Mouse (Mus musculus): ENCODE data around the gene Rpain.
A peak's percentile ranks its signal among the peaks of the same experiment; 100 is the strongest.

Gene Rpain

DNA sequence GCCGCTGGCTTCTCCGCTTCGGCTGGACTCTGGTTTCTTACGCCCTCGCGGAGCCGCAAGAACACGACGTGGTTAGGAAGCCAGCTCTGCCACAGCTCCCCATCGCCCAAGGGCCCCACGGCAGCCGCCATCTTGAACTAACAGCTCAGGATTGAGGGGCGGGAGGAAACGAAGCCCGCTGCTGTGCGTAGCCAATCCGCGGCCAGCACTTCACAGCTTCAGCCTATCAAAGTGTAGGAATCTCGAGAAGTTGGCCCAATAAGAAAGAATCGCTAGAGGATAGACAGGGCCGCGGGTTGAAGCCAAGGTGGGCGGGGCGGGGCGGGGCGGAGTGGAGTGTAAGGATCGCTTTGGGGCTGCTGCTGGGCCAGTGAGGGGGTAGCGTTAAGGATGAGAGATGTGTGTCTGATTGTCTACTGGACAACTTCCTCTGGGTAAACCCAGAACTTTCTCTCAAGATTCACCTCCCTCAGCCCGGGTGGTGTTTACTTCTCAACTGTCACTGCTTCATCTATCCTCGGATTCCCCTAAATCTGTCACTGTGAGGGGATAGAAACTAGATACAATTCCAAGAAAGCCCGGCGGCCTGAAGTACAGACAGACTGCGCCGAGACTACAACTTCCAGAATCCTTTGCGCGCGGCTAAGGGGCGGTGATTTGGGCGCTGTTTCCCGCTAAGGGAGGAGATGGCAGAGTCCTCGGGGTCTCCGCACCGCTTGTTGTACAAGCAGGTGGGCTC is at the start of gene Rpain, which contains the start of gene Nup88:
Gene Rpain, plus strand, starts transcription at position 393 of the 739 bp plus-strand sequence.
Gene Nup88, minus strand, starts transcription at position 153 of the 739 bp plus-strand sequence.
- DNase-seq (ENCODE audit: low read depth), result peak; percentile 98

DNA sequence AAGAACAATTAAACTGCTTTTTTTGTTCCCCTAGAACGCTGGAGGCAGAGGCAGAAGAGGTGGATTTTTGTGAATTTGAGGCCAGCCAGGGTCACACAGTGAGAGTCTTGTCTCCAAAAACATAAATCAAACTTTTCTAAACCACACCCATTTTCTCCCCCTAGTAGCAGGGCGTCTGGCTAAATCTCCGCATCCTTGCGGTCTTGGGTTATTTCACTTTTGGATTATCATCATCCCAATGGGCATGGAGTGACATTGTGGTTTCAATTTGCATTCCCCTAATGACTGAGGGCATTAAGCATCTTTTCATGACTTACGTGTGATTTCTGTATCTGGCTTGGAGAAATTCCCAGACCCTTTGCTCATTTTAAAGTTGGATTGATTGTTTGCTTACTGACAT is 38.6 kb upstream of the Rpain start:
- DNase-seq (ENCODE audit: low read depth), result peak; percentile 49

DNA sequence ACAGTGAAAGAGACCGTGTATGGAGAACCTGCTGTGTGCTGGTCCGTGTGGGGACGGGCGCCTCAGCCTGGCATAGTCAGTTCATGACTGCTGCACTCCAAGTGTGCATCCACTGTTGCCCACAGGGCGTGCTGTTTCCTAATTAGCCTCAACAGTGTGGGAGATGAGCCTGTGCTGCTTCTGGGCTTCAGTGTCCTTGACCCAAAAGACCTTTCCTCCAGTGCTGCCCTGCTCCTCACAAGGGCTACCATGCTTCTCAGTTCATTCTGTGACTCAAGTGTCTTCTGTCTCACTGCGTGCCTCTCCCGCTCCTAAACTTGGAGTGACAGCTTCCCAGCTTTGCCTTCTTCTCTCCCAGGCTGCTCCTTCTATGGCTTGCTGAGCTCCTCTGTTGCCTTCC is 34.7 kb upstream of the Rpain start:
- no peak for DNase-seq (ENCODE audit: low read depth)

DNA sequence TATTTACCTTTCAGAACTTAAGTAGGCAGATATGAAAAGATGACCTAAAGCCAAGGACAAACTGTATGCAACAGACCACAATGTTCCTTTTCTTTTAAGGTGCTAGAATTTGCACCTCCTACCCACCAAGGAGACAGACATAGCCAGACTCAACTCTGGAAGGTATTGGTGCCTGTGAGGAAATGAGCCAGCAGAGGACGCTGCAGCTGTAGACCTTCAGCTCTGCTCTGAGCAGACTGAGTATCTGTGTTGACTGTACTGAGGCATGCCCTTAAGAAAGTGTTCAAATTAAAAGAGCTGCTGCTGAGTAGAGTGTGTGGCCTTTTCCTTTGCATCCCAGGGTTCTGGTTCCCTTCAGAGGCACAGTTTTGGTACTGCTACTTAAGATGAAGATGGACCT is 27.4 kb upstream of the Rpain start:
- DNase-seq (ENCODE audit: low read depth), result no peak

DNA sequence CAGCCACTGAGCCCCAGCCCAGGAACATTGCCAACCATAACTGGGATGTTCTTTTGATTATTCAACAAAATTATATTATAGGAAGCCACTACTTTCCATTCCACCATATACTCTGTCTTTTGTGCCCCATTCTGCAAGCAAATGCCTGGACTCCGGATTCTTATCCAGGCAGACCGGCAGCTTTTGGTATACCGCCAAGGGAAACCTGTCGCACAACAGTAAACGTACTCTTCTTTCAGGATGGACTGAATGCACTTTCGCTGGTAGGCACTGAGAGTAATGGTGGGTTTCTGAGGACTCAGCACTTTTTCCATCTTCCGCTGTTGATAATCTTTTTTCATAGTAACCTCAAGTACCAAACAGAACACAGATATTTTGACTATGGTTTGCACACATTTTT is 26.4 kb upstream of the Rpain start:
- DNase-seq (ENCODE audit: low read depth), result peak; percentile 41

DNA sequence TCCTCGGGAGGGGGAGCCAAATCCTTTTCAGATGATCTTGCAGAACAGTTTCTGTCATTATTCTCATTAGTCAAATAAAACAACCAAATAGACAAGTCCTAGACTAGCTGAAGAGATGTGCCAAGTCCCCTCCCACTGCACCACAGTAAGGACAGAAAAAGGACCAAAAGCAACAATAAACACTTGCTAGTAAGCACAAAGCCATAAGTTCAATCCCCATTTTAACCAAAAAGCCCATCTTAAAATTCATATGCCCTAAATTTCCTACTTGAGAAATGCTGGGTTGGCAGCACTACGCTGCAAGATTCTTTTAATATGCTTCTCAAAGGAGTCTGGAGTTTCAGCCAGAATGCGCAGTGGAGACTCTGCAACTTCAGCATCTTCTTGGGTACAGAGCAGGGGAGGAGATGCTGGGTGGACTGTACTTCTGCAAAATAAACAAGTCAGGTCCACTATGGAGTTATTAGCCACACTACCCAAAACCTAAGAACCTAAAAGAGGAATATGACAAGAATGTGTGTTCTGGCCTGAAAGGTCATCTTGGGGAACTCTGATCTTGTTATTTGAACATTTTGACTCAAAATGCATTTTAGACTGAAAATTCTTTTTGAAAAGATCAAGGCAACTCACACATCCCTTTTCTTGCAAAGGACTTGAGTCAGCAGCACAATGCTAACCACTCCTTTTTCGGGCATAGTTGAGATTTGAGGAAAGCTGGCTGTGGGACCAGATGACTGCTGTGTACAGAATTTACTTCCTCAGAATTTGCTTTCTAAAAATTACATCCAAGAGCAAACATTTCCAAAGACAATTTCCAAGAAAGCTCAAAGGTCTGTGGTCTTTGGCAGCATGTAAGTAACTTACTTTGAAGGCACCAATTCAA is 24.8 kb upstream of the Rpain start:
- no peak for DNase-seq (ENCODE audit: low read depth)

DNA sequence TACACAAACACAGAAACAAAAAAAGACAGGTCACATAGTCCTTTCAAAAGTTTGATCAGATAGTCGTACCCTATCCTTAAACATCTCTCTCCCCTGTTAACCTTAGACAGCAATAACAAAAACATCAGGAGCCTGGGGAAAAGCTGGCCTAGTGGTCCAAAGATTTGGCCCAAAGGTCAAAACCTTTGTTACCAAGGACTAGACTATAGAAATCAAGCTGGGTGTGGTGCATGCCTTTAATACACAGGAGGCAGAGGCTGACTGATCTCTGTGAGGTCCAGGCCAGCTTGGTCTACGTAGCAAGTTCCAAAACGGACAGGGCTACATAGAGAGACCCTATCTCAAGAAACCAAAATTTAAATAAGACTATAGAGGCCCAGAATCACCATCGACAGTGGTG is 15.3 kb upstream of the Rpain start:
- no peak for DNase-seq (ENCODE audit: low read depth)

DNA sequence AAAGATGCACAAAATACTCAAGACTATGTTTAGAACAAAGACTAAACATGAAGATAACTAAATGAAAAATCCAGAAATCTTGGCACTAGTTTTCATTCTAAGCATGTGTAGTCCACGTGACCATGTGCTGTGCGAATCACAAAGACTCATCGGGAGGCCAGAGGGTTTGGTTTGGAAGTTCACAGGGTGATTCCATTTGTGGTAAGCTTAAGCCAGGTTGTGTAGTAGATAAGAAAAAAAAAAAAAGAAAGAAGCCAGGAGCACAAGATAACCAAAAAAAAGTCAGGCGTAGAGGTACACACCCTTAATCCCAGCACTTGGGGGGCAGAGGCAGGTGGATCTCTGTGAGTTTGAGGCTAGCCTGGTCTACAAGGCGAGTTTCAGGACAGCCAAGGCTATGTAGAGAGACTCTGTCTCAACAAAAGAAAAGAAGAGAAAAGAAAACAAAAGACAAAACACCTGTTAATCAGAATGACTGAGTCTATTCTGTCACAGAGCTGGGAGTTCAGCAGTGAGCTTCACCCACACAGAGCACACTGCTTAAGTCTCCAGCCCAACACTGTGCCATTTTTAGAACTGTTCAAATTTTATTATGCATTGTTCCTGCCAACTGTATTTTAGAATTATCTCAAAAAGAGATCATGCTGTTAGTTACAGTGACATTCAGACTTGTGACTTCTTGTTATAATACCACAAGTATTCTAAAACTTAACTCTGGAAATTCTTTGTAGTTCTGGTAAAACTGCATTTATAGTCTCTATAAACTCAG is 9.0 kb upstream of the Rpain start:
- no peak for DNase-seq (ENCODE audit: low read depth)

DNA sequence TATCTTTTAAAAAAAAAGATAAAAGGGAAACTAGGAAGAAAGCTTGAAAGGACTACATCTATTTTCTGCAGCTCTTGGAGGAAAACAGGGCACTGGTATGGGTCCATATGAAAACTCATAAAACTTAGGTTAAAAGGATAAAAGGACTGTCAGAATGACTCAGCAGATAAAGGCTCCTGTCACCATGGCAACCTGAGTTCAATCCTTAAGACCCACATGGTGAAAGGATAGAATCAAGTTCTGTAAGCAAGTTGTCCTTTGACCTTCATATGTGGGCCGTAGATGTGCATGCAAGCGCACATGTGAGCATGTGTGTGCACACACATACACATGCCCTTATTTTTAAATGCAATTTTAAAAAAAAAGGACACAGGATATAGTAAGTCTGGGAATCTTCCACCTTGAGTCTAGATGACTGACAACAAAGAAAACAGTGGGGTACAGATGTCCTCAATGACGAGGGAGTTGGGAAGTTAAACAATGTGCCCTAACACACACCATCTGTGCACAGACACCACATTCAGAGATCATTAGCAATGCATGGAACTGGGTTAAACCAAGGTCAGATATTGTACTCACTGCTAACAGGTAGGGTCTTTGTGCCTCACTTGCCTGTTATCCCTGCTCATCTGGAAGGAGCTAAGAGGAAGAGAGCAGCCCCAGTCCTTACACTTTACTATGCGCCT is 5.6 kb upstream of the Rpain start:
- peak; percentile 26 for DNase-seq (ENCODE audit: low read depth)

DNA sequence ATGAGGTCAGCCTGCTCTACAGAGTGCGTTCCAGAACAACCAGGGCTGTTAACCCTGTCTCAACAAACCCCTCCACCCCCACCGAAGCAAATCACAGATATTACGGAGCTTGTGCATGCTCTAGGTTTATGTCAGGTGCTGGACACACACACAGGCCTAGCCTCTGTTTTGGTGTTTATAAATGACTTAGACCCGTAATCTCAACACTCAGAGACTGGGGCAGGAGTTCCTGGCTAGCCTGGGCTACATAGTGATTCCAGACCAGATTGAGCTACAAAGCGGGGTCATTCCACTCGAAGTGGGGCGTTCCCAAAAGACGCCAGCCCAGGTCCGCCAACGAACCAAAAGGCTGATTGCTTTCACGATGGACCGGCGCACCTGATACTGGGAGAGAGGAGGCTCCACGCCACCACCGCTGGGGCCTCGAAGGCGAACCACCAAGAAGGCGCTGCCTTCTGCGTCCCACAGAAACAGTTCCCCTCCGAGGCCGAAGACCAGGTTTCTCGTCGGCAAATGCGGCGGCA is 680 bp upstream of the Rpain start:
- peak; percentile 44 for DNase-seq (ENCODE audit: low read depth)

DNA sequence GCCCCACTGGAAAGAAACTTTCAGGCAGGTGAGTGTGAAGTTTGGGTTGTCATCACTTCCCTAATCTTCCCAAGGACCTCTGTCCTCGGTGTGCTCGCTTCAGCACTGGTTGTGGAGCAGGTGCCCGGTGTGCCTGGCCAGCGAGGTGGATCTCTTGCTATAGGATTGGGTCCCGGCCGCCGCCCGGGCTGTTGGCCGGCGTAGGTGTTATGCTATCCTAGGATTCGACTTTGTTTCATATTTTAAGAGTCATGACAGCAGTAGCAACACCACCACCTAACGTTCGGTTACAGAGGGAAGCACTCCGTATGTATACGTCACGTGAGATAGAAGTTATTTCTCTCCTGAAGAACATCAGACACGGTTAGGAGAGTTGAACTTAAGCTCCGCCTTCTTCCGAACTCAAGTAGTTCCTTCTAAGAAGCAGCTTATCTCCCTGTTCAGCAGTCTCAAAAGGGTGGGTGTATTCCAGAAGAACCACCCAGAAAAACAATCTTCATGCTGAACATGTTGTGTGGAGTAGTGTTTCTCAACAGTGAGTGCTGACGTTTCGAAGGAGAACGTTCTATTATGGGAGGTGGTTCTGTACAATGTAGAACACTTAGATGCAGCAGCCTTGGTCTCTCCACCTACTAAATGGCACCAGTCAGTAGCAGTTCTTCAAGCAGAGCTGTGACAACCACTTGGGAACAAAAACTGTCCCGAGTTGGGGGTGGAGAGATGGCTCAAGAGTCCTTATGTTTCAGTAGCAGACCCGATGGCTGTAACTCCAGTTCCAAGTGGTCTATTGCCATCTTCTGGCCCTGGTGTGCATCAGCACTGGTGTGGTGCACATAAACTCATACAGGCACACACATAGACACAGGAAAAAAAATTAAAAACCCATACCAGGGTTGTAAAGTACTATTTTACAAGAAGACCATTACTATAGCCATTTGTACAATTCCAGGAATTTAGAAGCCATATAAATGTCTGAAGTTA is 837 bp downstream of the Rpain start:
- peak; percentile 47 for DNase-seq (ENCODE audit: low read depth)

DNA sequence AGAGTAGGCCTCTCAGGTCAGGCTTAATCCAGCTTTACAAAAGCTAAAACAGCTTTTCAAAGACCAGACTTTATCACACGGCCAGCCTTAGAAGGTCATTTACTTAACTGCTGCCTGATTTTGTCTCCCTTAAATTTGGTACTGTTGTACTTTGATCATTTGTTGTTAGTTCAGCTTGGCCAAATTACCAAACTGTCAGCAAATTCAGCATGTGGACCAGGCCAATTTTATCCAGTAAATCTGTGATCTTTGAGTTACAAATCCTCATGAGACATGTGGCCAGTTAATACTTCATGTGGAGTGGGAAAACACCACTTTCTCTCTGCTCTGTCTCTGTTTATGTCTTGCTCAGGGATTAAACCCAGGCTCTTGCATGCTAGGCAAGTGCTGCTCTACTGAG is 2.6 kb downstream of the Rpain start:
- DNase-seq (ENCODE audit: low read depth), result no peak

DNA sequence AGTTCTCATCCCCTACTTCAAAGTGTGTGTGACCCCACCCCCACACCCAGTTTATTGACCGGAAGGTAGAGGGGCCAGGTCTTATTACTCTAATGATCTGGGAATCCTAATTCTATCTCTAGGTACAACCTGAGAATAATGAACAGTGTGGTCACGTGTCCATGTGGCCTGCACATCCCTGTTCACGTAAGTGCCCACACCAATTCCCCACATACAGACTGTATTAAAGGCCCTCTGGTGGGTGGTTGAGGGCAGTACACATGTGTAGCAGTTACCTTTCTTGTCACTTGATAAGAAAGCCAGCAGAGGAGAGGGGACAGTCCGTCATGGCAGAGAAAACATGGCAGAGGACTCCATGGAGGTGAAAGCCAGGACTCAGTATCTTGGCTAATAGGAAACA is 3.9 kb downstream of the Rpain start:
- peak; percentile 36 for DNase-seq (ENCODE audit: low read depth)

DNA sequence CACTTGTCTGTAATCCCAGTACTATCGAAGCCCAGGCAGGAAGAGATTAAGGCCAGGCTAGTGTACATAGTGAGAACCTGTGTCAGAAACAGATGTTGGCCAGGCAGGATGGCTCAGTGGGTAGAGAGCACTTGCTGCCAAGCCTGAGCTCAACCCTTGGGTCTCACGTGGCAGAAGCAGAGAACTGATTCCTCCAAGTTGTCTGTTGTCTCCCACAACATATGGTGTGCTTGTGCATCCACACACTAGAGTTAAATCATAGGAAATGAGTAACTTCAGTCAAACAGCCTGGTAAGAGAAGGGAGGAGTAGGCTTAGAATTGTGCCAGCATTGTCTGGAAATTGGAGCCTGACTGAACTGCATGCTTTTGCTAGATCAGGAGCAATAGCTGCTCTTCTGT is 5.2 kb downstream of the Rpain start:
- DNase-seq (ENCODE audit: low read depth), result no peak

DNA sequence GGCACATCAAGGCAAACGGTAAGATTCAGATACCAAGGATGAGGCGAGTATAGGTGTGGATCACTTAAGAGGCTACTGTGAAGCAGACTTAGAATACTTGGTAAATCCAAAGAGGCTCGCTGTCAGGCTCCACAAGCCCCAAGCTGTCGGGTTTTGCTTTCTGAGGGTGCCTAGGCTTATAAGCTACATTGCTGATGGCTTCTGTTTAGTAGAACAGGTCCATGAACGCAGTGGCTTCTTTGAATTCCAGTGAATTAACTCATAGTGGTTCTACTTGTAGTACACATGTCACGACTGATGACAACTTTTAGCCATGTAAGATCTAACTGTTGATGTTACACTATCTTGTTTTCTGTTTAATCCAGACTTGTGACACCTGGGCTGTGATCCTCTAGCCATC is 7.3 kb downstream of the Rpain start:
- no peak for DNase-seq (ENCODE audit: low read depth)

DNA sequence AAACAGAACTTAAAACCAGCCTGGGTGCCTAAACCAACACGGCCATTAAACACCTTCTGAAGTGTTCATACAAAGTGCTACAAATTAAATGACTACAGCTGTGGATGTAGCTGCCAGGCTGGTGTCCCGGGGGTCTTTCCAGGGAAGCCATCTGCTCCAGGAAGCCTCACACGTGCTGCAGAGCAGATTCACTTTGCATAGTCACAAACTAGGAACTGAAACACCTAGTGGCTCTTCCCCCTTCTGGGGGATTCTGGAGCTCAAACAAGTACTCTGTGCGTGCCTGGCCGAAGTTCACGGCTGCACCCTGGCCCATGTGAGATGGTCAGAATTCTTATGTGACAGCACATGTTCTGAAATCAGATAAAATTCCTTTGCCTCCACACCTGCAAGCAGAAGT is 10.2 kb downstream of the Rpain start:
- no peak for DNase-seq (ENCODE audit: low read depth)

DNA sequence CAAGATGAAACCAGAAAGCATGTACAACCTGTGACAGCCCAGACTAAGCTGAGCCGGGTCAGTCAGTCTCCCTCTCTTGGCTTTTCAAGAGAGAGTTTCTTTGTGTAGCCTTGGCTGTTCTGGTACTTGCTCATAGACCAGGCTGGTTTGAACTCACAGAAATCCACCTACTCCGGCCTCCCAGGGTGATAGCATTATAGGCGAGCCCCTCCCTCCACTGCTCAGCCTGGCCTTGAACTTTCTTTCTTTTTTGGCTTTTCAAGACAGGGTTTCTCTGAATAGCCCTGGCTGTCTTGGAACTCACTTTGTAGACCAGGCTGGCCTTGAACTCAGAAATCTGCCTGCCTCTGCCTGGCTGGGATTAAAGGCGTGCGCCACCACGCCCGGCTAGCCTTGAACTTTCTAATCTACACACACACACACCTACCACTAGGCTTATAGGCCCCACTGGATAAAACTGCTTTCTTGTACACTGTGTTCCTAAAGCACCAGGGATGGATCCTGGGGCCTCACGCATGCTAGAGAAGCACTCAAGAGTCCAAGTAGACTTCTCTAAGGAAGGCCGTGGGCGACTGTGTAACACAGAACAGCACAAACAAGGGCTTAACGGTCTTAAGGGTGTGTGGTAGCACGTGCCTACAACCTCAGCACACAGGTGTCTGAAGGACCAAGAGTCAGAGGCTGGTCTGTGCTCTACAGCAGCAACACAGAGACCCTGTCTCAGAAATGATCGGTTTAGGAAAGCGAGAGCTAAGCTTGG is 10.9 kb downstream of the Rpain start:
- no peak for DNase-seq (ENCODE audit: low read depth)

DNA sequence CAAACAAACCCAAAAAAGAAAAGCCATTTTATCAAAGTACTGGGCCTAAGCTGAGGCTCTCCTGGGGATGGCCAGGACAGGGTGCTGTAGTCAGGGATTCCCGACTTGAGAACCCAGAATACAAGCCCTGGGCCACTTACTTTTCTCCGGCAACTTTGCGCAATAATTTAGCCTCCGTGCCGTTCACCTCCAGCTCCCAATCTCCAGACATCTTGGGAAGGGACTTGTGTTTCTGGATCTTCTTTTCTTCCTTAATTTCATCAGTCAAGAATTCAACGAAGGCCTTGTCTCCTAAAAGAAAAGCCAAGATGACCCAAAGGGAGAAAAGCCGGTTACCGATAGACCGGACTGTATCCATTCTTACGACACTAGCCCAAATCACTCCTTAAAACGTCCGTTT is 12.0 kb downstream of the Rpain start:
- peak; percentile 9 for DNase-seq (ENCODE audit: low read depth)

DNA sequence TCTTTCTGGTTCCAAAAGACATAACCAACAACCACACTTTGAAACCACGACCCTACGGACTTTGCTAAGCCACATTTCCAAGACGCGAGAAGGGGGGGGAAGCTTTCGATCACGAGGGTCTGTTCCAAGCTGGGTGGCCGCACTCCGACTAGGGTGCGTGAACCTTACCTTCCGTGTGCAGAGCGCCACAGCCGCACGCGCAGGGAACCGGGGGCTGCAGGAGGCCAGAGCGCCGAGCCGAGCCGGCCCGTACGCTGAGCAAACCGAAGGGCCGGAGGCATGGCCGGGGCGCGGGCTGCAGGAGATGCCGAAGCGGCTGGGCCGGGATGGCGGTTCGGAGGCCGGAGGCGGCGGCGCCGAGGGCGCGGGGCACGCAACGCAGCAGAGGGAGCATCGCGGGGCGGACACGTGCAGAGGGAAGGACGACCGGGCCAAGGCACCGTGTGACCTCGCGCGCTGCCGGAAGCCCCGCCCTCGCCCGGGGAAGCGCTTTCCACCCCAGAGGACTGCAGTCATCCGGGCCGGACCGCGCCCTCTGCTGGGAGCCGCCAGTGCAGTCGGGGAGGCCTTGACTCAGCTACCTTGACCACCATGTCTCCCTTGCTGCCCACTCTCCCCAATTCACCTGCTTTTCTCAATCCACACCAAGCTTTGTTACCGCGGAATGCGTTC is 12.7 kb downstream of the Rpain start, which contains the start of gene C1qbp:
Gene C1qbp, minus strand, starts transcription at position 470 of the 672 bp plus-strand sequence.
- peak; percentile 96 for DNase-seq (ENCODE audit: low read depth)
